ENCODE assay signal across 8 mouse cellular contexts in genomic region chr6:38531211-38531820, GRCm38 (mm10). TPM values are rescaled to one million over a fixed set of nuclear protein-coding genes. Genes with fewer than 3 reads are reported as not detected.
DNase-seq lines count a peak whose midpoint lies in the region; ATAC-seq and TF ChIP-seq lines count a peak whose summit lies in the region.

No protein-coding gene starts in this region.

- peak; percentile 35 for DNase-seq in cerebellum, adult 9-11 months
- DNase-seq in cerebellum, adult 11 months = no peak
- peak; percentile 19 for DNase-seq in midbrain, postnatal 0 days (ENCODE audit: low spot score)
- DNase-seq in fibroblast of lung, adult 2 months (ENCODE audit: low read depth) = peak; percentile 34
- DNase-seq in lung, postnatal 10 days = peak; percentile 44
- no peak for DNase-seq in layer of hippocampus, adult 11-12 months (ENCODE audit: low spot score)
- no peak for DNase-seq in left cerebral cortex, adult 18-20 months (ENCODE audit: low spot score in 2 of 2)

- no peak for ATAC-seq in midbrain, postnatal 0 days (ENCODE audit: low FRiP score)
- no peak for ATAC-seq in midbrain, embryonic 15.5 days (replicated peaks)

- no peaks in the 10 kb centered on the region for H3K4me1 ChIP-seq in midbrain, postnatal 0 days (ENCODE audit: insufficient read depth, low read length)
- H3K4me1 ChIP-seq in midbrain, embryonic 15.5 days = peaks cover 14% of the 10 kb centered on the region

- no peak overlapping the region for H3K9ac ChIP-seq in midbrain, postnatal 0 days (replicated peaks; ENCODE audit: low read length, poor library complexity, severe bottlenecking)
- no peak overlapping the region for H3K9ac ChIP-seq in midbrain, embryonic 15.5 days

- peak; percentile 68 for TF ChIP-seq CTCF in midbrain, postnatal 0 days (IDR thresholded peaks at IDR 0.05)

- H3K27ac ChIP-seq in midbrain, postnatal 0 days (ENCODE audit: low read depth, low read length) = no peak overlapping the region
- no peak overlapping the region for H3K27ac ChIP-seq in midbrain, embryonic 15.5 days

- H3K36me3 ChIP-seq in midbrain, postnatal 0 days (ENCODE audit: insufficient read depth, low read length) = no peaks in the 10 kb centered on the region
- no peaks in the 10 kb centered on the region for H3K36me3 ChIP-seq in midbrain, embryonic 15.5 days (replicated peaks)

- no peak overlapping the region for H3K4me2 ChIP-seq in midbrain, postnatal 0 days (ENCODE audit: low read depth, low read length, poor library complexity, severe bottlenecking)
- H3K4me2 ChIP-seq in midbrain, embryonic 15.5 days = no peak overlapping the region

- H3K4me3 ChIP-seq in midbrain, postnatal 0 days (ENCODE audit: low read depth, low read length) = no peak overlapping the region
- no peak overlapping the region for H3K4me3 ChIP-seq in midbrain, embryonic 15.5 days

- no peaks in the 10 kb centered on the region for H3K9me3 ChIP-seq in midbrain, postnatal 0 days (ENCODE audit: low read length)
- H3K9me3 ChIP-seq in midbrain, embryonic 15.5 days = no peaks in the 10 kb centered on the region

- no peaks in the 10 kb centered on the region for H3K27me3 ChIP-seq in midbrain, postnatal 0 days (ENCODE audit: insufficient read depth, low read length)
- H3K27me3 ChIP-seq in midbrain, embryonic 15.5 days (replicated peaks) = no peaks in the 10 kb centered on the region

- WGBS in midbrain, postnatal 0 days = 69% methylated on average over 5 of the region's 5 CpGs
- 68% methylated on average over 5 of the region's 5 CpGs for WGBS in midbrain, embryonic 15.5 days

RNA-seq across cellular contexts. Expression of gene Fmc1, which starts 2.0 kb away (rescaled TPM):
- total RNA-seq in midbrain, postnatal 0 days (2014; rRNA removed) = 48.3 and 48.4 TPM in 2 replicates
- polyA plus RNA-seq in midbrain, postnatal 0 days (2015; fragmentation: Nextera tagmentation; extraction: Ambion mirVana) = 226 and 228 TPM in 2 replicates
- 191 and 193 TPM in 2 replicates for polyA plus RNA-seq in midbrain, embryonic 15.5 days (2015; fragmentation: Nextera tagmentation; extraction: Ambion mirVana)
- 10 to 100 TPM; 55.8 to 57.9 TPM for total RNA-seq in left cerebral cortex, adult 18-20 months (2021)

RNA-seq across cellular contexts. Expression of gene Luc7l2, which starts 19.8 kb away (rescaled TPM):
- total RNA-seq in midbrain, postnatal 0 days (2014; rRNA removed) = 51.5 and 88.0 TPM in 2 replicates
- 26.2 and 40.3 TPM in 2 replicates for polyA plus RNA-seq in midbrain, postnatal 0 days (2015; fragmentation: Nextera tagmentation; extraction: Ambion mirVana)
- 35.4 and 40.9 TPM in 2 replicates for polyA plus RNA-seq in midbrain, embryonic 15.5 days (2015; fragmentation: Nextera tagmentation; extraction: Ambion mirVana)
- total RNA-seq in left cerebral cortex, adult 18-20 months (2021) = 100 to 1,000 TPM; 141 to 156 TPM

Comparison
In these comparisons a context has a peak if more than half of its experiments do, and no peak if none do; other contexts are left out.
1. DNase-seq: peak in cerebellum, adult 9-11 months (single experiment), midbrain, postnatal 0 days (single experiment), fibroblast of lung, adult 2 months (single experiment) and lung, postnatal 10 days (single experiment); none in cerebellum, adult 11 months (single experiment), layer of hippocampus, adult 11-12 months (single experiment) and left cerebral cortex, adult 18-20 months (0 of 2).